Mouse (Mus musculus) midbrain, postnatal 0 days (tissue): ENCODE data around the gene Chrnb2. TPM values are rescaled to one million over a fixed set of nuclear protein-coding genes. Genes with fewer than 3 reads are reported as not detected.

Experiments used
- ATAC-seq: fragments of 200-750 bp; cut with Nextera tagmentation; 2 replicates; pipeline ENCODE4 v1.8.0; 2017; ENCODE audit warnings: moderate number of reproducible peaks, mild to moderate bottlenecking, moderate TSS enrichment, moderate library complexity; ENCODE audit not compliant: low FRiP score
- DNase-seq: peaks from one replicate; pipeline ENCODE4 v3.0.0-alpha.2; 2015; ENCODE audit warnings: low spot score
- H3K27ac ChIP-seq: fragments of 300-500 bp; sonication (generic); 2 replicates; pipeline ENCODE4 v1.5.1; 2014; ENCODE audit warnings: low read depth, mild to moderate bottlenecking, low read length, mixed read lengths
- H3K27me3 ChIP-seq: fragments of 300-500 bp; sonication (generic); 2 replicates; pipeline ENCODE4 v1.6.1; 2014; ENCODE audit warnings: low read length, control low read depth, mixed read lengths; ENCODE audit not compliant: insufficient read depth
- H3K36me3 ChIP-seq: fragments of 300-500 bp; sonication (generic); 2 replicates; pipeline ENCODE4 v1.6.1; 2014; ENCODE audit warnings: low read length, control low read depth, mixed read lengths; ENCODE audit not compliant: insufficient read depth
- H3K4me1 ChIP-seq: fragments of 300-500 bp; sonication (generic); 2 replicates; pipeline ENCODE4 v1.6.1; 2014; ENCODE audit warnings: mild to moderate bottlenecking, control low read depth, antibody characterized with exemption, low read length, mixed read lengths; ENCODE audit not compliant: insufficient read depth
- H3K4me2 ChIP-seq: fragments of 300-500 bp; sonication (generic); 2 replicates; pipeline ENCODE4 v1.6.1; 2014; ENCODE audit warnings: low read depth, mild to moderate bottlenecking, low read length, mixed read lengths; ENCODE audit not compliant: poor library complexity, severe bottlenecking
- H3K4me3 ChIP-seq: fragments of 300-500 bp; sonication (generic); 2 replicates; pipeline ENCODE4 v1.5.1; 2014; ENCODE audit warnings: low read depth, mild to moderate bottlenecking, low read length, moderate library complexity
- H3K9ac ChIP-seq: fragments of 300-500 bp; sonication (generic); replicated peaks from 2 replicates; pipeline ENCODE4 v1.6.1; 2014; ENCODE audit warnings: mild to moderate bottlenecking, low read length, moderate library complexity, mixed read lengths; ENCODE audit not compliant: poor library complexity, severe bottlenecking
- H3K9me3 ChIP-seq: fragments of 300-500 bp; sonication (generic); 2 replicates; pipeline ENCODE4 v1.6.1; 2016; ENCODE audit warnings: low read length, control low read depth
- CTCF ChIP-seq: IDR thresholded peaks from 2 replicates; pipeline ENCODE4 v1.5.1; 2016; ENCODE audit warnings: antibody characterized with exemption, mild to moderate bottlenecking
- WGBS: fragments of 180-500 bp; shearing (Covaris S2); extraction: QIAGEN DNeasy Blood & Tissue Kit; methylation state at CpG from one replicate; pipeline ENCODE4 v1.1.7; 2014; 5-methylcytosine and 5-hydroxymethylcytosine counted together
- polyA plus RNA-seq: library from polyadenylated mRNA; unstranded; fragments of >200 nt; fragmentation: Nextera tagmentation; extraction: Ambion mirVana; gene quantifications from 2 replicates; pipeline ENCODE4 v1.2.1, GENCODE M21; 2015
- total RNA-seq: library from RNA; depleted of rRNA; stranded (reverse); fragments of >200 nt; gene quantifications from 2 replicates; pipeline ENCODE4 v1.2.3, GENCODE M21; 2014; rRNA removed

The Chrnb2 gene
- total RNA-seq, result 47.3 and 53.6 TPM in 2 replicates
- 20.5 and 20.9 TPM in 2 replicates for polyA plus RNA-seq

GRCm38 (mm10) chr3:89764119-89764724 lies at the start of gene Chrnb2:
Chrnb2 (minus strand) TSS chr3:89764632.
- H3K27me3 ChIP-seq, result no peaks in the 10 kb centered on the region
- no peaks in the 10 kb centered on the region for H3K9me3 ChIP-seq
- H3K36me3 ChIP-seq, result peaks cover 12% of the 10 kb centered on the region
- under 1% methylated on average over 36 of the region's 36 CpGs for WGBS
- peak within 1 kb of the TSS; percentile 50 for H3K4me3 ChIP-seq
- peak within 1 kb of the TSS; percentile 71 for H3K9ac ChIP-seq
- peak within 1 kb of the TSS; percentile 76 for H3K27ac ChIP-seq
- peak within 1 kb of the TSS; percentile 68 for H3K4me2 ChIP-seq
- peak; percentile 77 for DNase-seq
- TF ChIP-seq CTCF, result no peak
- ATAC-seq, result peak; percentile 80
- H3K4me1 ChIP-seq, result peaks cover 10% of the 10 kb centered on the region; the same call in 1 of the 2 replicates

- Histone ChIP-seq H3K4me1 (no peaks in the 10 kb centered on the region), H3K36me3 (no peaks in the 10 kb centered on the region), H3K27me3 (no peaks in the 10 kb centered on the region), H3K4me3 (no peak overlapping the region), H3K9ac (no peak overlapping the region), H3K9me3 (0 out of 2 replicates have a peak, but pooled peaks cover 3% of the 10 kb centered on the region), H3K27ac (no peak overlapping the region), H3K4me2 (no peak overlapping the region)
- no peak for DNase-seq
- no peak for TF ChIP-seq CTCF
- ATAC-seq, result no peak
- 74% methylated on average over 7 of the region's 7 CpGs for WGBS
Measured at GRCm38 (mm10) chr3:89814051-89814450, 49.6 kb upstream of the Chrnb2 start.

- WGBS, result 81% methylated on average over 3 of the region's 3 CpGs
- H3K4me2 ChIP-seq, result no peak overlapping the region
Measured at GRCm38 (mm10) chr3:89812166-89812565, 47.7 kb upstream of the Chrnb2 start.

GRCm38 (mm10) chr3:89810841-89811240 lies 46.4 kb upstream of the Chrnb2 start:
- H3K27me3 ChIP-seq, result no peaks in the 10 kb centered on the region
- no peaks in the 10 kb centered on the region for H3K4me1 ChIP-seq
- ATAC-seq, result no peak
- no peak overlapping the region for H3K27ac ChIP-seq
- H3K36me3 ChIP-seq, result no peaks in the 10 kb centered on the region
- H3K4me3 ChIP-seq, result no peak overlapping the region
- H3K9ac ChIP-seq, result no peak overlapping the region
- H3K4me2 ChIP-seq, result no peak overlapping the region
- peak; percentile 8; the same call in 1 of the 2 replicates for TF ChIP-seq CTCF
- DNase-seq, result no peak
- H3K9me3 ChIP-seq, result 0 out of 2 replicates have a peak, but pooled peaks cover 3% of the 10 kb centered on the region

More at GRCm38 (mm10) chr3:89812166-89812565, 47.7 kb upstream of the Chrnb2 start:
- ATAC-seq, result no peak
- TF ChIP-seq CTCF, result no peak
- no peaks in the 10 kb centered on the region for H3K27me3 ChIP-seq
- H3K36me3 ChIP-seq, result no peaks in the 10 kb centered on the region
- DNase-seq, result no peak
- no peak overlapping the region for H3K9ac ChIP-seq
- no peak overlapping the region for H3K4me3 ChIP-seq
- no peaks in the 10 kb centered on the region for H3K4me1 ChIP-seq
- H3K9me3 ChIP-seq, result 0 out of 2 replicates have a peak, but pooled peaks cover 3% of the 10 kb centered on the region
- no peak overlapping the region for H3K27ac ChIP-seq

- 54% methylated on average over 9 of the region's 9 CpGs for WGBS
- no peak overlapping the region for H3K27ac ChIP-seq
- H3K27me3 ChIP-seq, result no peaks in the 10 kb centered on the region
- no peaks in the 10 kb centered on the region for H3K4me1 ChIP-seq
- TF ChIP-seq CTCF, result no peak
- no peak overlapping the region for H3K9ac ChIP-seq
- 0 out of 2 replicates have a peak, but pooled peaks cover 3% of the 10 kb centered on the region for H3K9me3 ChIP-seq
- no peak overlapping the region for H3K4me2 ChIP-seq
- H3K4me3 ChIP-seq, result no peak overlapping the region
- H3K36me3 ChIP-seq, result no peaks in the 10 kb centered on the region
- no peak for DNase-seq
- ATAC-seq, result no peak
Measured at GRCm38 (mm10) chr3:89808638-89809037, 44.2 kb upstream of the Chrnb2 start.

- 87% methylated on average over 5 of the region's 5 CpGs for WGBS
- Histone ChIP-seq H3K27me3 (no peaks in the 10 kb centered on the region), H3K27ac (no peak overlapping the region), H3K4me3 (no peak overlapping the region), H3K9me3 (0 out of 2 replicates have a peak, but pooled peaks cover 3% of the 10 kb centered on the region), H3K4me1 (no peaks in the 10 kb centered on the region), H3K36me3 (no peaks in the 10 kb centered on the region), H3K4me2 (no peak overlapping the region), H3K9ac (no peak overlapping the region)
- ATAC-seq (no peak), DNase-seq (no peak)
- no peak for TF ChIP-seq CTCF
Measured at GRCm38 (mm10) chr3:89807881-89808280, 43.4 kb upstream of the Chrnb2 start.
